Comparison of ENCODE assay signal across 37 mouse cellular contexts in genomic region chr2:131138760-131139159, GRCm38 (mm10). TPM values are rescaled to one million over a fixed set of nuclear protein-coding genes. Genes with fewer than 3 reads are reported as not detected.
DNase-seq lines count a peak whose midpoint lies in the region; ATAC-seq lines count a peak whose summit lies in the region.
"Had no signal": no experiment of that assay in that cellular context is flagged by ENCODE, and none has a peak within 500 bp of the region (broad histone marks: within the 10 kb centered on the region; RNA-seq: fewer than 3 reads in every experiment).

No protein-coding gene starts in this region.

- 87% methylated on average over 7 of the region's 7 CpGs for WGBS in heart, embryonic 12.5 days
- 85% methylated on average over 7 of the region's 7 CpGs for WGBS in liver, embryonic 15.5 days (ENCODE audit: insufficient replicate concordance)
- WGBS in liver, embryonic 11.5 days = 89% methylated on average over 7 of the region's 7 CpGs

- H3K4me3 ChIP-seq in heart, embryonic 12.5 days = no peak overlapping the region
- H3K4me3 ChIP-seq in liver, embryonic 15.5 days (replicated peaks) = no peak overlapping the region
- H3K4me3 ChIP-seq in liver, embryonic 11.5 days (ENCODE audit: low read depth, low read length) = no peak overlapping the region
- H3K4me3 ChIP-seq: embryonic facial prominence, embryonic 10.5 days; embryonic facial prominence, embryonic 15.5 days; forebrain, embryonic 12.5 days; heart, embryonic 13.5 days; hindbrain, embryonic 15.5 days; layer of hippocampus, adult 2 months; left cerebral cortex, adult 2 months; limb, embryonic 12.5 days; lung, embryonic 15.5 days; megakaryocyte, embryonic 14.5 days; stomach, embryonic 15.5 days had no signal

- H3K27ac ChIP-seq in heart, embryonic 12.5 days (ENCODE audit: poor library complexity, severe bottlenecking) = no peak overlapping the region
- H3K27ac ChIP-seq in liver, embryonic 15.5 days (replicated peaks) = peak overlapping the region; percentile 98; the same call in 1 of the 2 replicates
- no peak overlapping the region for H3K27ac ChIP-seq in liver, embryonic 11.5 days (ENCODE audit: low read depth, low read length)
- H3K27ac ChIP-seq: embryonic facial prominence, embryonic 10.5 days; embryonic facial prominence, embryonic 15.5 days; forebrain, embryonic 12.5 days; hindbrain, embryonic 15.5 days; layer of hippocampus, adult 2 months; left cerebral cortex, adult 2 months; limb, embryonic 12.5 days; stomach, embryonic 15.5 days had no signal

- H3K27me3 ChIP-seq in heart, embryonic 12.5 days (replicated peaks) = no peaks in the 10 kb centered on the region
- no peaks in the 10 kb centered on the region for H3K27me3 ChIP-seq in liver, embryonic 15.5 days
- H3K27me3 ChIP-seq in liver, embryonic 11.5 days (replicated peaks; ENCODE audit: control insufficient read depth, insufficient read depth, low read length) = no peaks in the 10 kb centered on the region
- H3K27me3 ChIP-seq: embryonic facial prominence, embryonic 15.5 days; forebrain, embryonic 12.5 days; heart, embryonic 13.5 days; hindbrain, embryonic 15.5 days; limb, embryonic 12.5 days; lung, embryonic 15.5 days; stomach, embryonic 15.5 days had no signal

- no peak overlapping the region for H3K4me2 ChIP-seq in heart, embryonic 12.5 days
- H3K4me2 ChIP-seq in liver, embryonic 15.5 days = no peak overlapping the region
- H3K4me2 ChIP-seq in liver, embryonic 11.5 days = no peak overlapping the region
- H3K4me2 ChIP-seq: embryonic facial prominence, embryonic 15.5 days; forebrain, embryonic 12.5 days; heart, embryonic 13.5 days; hindbrain, embryonic 15.5 days; limb, embryonic 12.5 days; lung, embryonic 15.5 days; stomach, embryonic 15.5 days had no signal

- H3K9ac ChIP-seq in heart, embryonic 12.5 days = no peak overlapping the region
- H3K9ac ChIP-seq in liver, embryonic 15.5 days = no peak overlapping the region
- no peak overlapping the region for H3K9ac ChIP-seq in liver, embryonic 11.5 days (ENCODE audit: low read depth, low read length)
- H3K9ac ChIP-seq: embryonic facial prominence, embryonic 15.5 days; forebrain, embryonic 12.5 days; heart, embryonic 13.5 days; hindbrain, embryonic 15.5 days; limb, embryonic 12.5 days; liver, embryonic 14.5 days; lung, embryonic 15.5 days; stomach, embryonic 15.5 days had no signal

- peaks cover 33% of the 10 kb centered on the region for H3K36me3 ChIP-seq in heart, embryonic 12.5 days
- H3K36me3 ChIP-seq in liver, embryonic 15.5 days (replicated peaks) = peaks cover 11% of the 10 kb centered on the region
- H3K36me3 ChIP-seq in liver, embryonic 11.5 days (ENCODE audit: control insufficient read depth, insufficient read depth, low read length) = peaks cover 10% of the 10 kb centered on the region; the same call in 1 of the 2 replicates

- peak; percentile 3 for DNase-seq in gastrocnemius, postnatal 25 days
- DNase-seq in gastrocnemius, postnatal 10 days = no peak
- DNase-seq in heart, postnatal 4 days = peak; percentile 4
- DNase-seq in liver, embryonic 11.5 days (ENCODE audit: low spot score) = no peak
- peak; percentile 17 for DNase-seq in urinary bladder, adult 2 months (ENCODE audit: low spot score)
- DNase-seq in urinary bladder, postnatal 25 days (ENCODE audit: low spot score) = no peak
- DNase-seq: adrenal gland, adult 8-10 months; cerebellum, adult 8-10 months; cerebellum, postnatal 25 days; lung, postnatal 36 days; midbrain, embryonic 14.5 days; thymus, adult 18-20 months; thymus, postnatal 25 days had no signal

- H3K4me1 ChIP-seq in heart, embryonic 12.5 days (replicated peaks) = peaks cover 48% of the 10 kb centered on the region
- H3K4me1 ChIP-seq in liver, embryonic 15.5 days (replicated peaks) = peaks cover 81% of the 10 kb centered on the region
- H3K4me1 ChIP-seq in liver, embryonic 11.5 days (replicated peaks; ENCODE audit: control insufficient read depth, insufficient read depth, low read length) = peaks cover 45% of the 10 kb centered on the region
- H3K4me1 ChIP-seq: hindbrain, embryonic 15.5 days had no signal

- no peak for ATAC-seq in heart, embryonic 12.5 days (ENCODE audit: insufficient number of reproducible peaks, low FRiP score)
- ATAC-seq in liver, embryonic 15.5 days (ENCODE audit: insufficient read depth) = no peak
- ATAC-seq in liver, embryonic 11.5 days (replicated peaks; ENCODE audit: low FRiP score) = no peak
- ATAC-seq: inflammation-experienced regulatory T-cells, adult 6 months had no signal

- no peaks in the 10 kb centered on the region for H3K9me3 ChIP-seq in heart, embryonic 12.5 days (replicated peaks)
- H3K9me3 ChIP-seq in liver, embryonic 15.5 days (replicated peaks) = no peaks in the 10 kb centered on the region
- H3K9me3 ChIP-seq in liver, embryonic 11.5 days (ENCODE audit: control insufficient read depth, low read length) = no peaks in the 10 kb centered on the region
- H3K9me3 ChIP-seq: embryonic facial prominence, embryonic 10.5 days; embryonic facial prominence, embryonic 15.5 days; forebrain, embryonic 12.5 days; G1E; heart, embryonic 13.5 days; hindbrain, embryonic 15.5 days; limb, embryonic 12.5 days; lung, embryonic 15.5 days; megakaryocyte, embryonic 14.5 days; stomach, embryonic 15.5 days had no signal

RNA-seq across cellular contexts. Expression of gene Gm11037, which starts 5.5 kb away (rescaled TPM):
- total RNA-seq in gastrocnemius, postnatal 25 days (2021) = not detected
- total RNA-seq in gastrocnemius, postnatal 10 days (2021) = not detected
- total RNA-seq in heart, postnatal 4 days (2021) = not detected
- not detected in 2 replicates for polyA plus RNA-seq in heart, embryonic 12.5 days (2016; fragmentation: Nextera tagmentation; extraction: Ambion mirVana)
- polyA plus RNA-seq in liver, embryonic 15.5 days (2015; fragmentation: Nextera tagmentation; extraction: Ambion mirVana) = not detected in 2 replicates
- polyA plus RNA-seq in liver, embryonic 11.5 days (2014; fragmentation: Nextera tagmentation; extraction: Ambion mirVana) = not detected in 2 replicates
- not detected in 2 replicates for polyA plus RNA-seq in urinary bladder, adult 2 months (2012; rRNA removed)
- total RNA-seq: adrenal gland, adult 8-10 months; adrenal gland, postnatal 4 days; G1E; gastrocnemius, postnatal 4 days; heart, postnatal 36 days; layer of hippocampus, adult 2 months; layer of hippocampus, postnatal 14 days; left cerebral cortex, adult 2 months; left cerebral cortex, postnatal 25 days; monocyte, adult 5-6 weeks had no signal
- polyA plus RNA-seq: embryonic facial prominence, embryonic 10.5 days; embryonic facial prominence, embryonic 15.5 days; forebrain, embryonic 12.5 days; G1E; heart, embryonic 13.5 days; hindbrain, embryonic 15.5 days; inflammation-experienced regulatory T-cells, adult 6 months; kidney, embryonic 14.5 days; limb, embryonic 12.5 days; liver, embryonic 14.5 days; lung, embryonic 15.5 days; midbrain, embryonic 14.5 days; neural tube, embryonic 14.5 days; stomach, embryonic 15.5 days had no signal

RNA-seq across cellular contexts. Expression of gene Hspa12b, which starts 11.7 kb away (rescaled TPM):
- 10 to 100 TPM; 14.5 to 16.6 TPM for total RNA-seq in gastrocnemius, postnatal 25 days (2021)
- total RNA-seq in gastrocnemius, postnatal 10 days (2021) = 10 to 100 TPM; 18.3 to 25.0 TPM
- 10 to 100 TPM; 40.3 to 40.6 TPM for total RNA-seq in heart, postnatal 4 days (2021)
- 8.7 and 8.9 TPM in 2 replicates for polyA plus RNA-seq in heart, embryonic 12.5 days (2016; fragmentation: Nextera tagmentation; extraction: Ambion mirVana)
- polyA plus RNA-seq in liver, embryonic 15.5 days (2015; fragmentation: Nextera tagmentation; extraction: Ambion mirVana) = 1.8 and 1.9 TPM in 2 replicates
- polyA plus RNA-seq in liver, embryonic 11.5 days (2014; fragmentation: Nextera tagmentation; extraction: Ambion mirVana) = 5.5 TPM in 2 replicates
- 33.1 and 34.8 TPM in 2 replicates for polyA plus RNA-seq in urinary bladder, adult 2 months (2012; rRNA removed)
- total RNA-seq: monocyte, adult 5-6 weeks had no signal

RNA-seq across cellular contexts. Expression of gene 1700037H04Rik, which starts 21.1 kb away (rescaled TPM):
- 1 to 10 TPM; 3.3 to 6.6 TPM for total RNA-seq in gastrocnemius, postnatal 25 days (2021)
- total RNA-seq in gastrocnemius, postnatal 10 days (2021) = 1 to 10 TPM; 7.2 to 9.3 TPM
- 10 to 100 TPM; 23.4 to 26.0 TPM for total RNA-seq in heart, postnatal 4 days (2021)
- polyA plus RNA-seq in heart, embryonic 12.5 days (2016; fragmentation: Nextera tagmentation; extraction: Ambion mirVana) = 69.2 and 69.6 TPM in 2 replicates
- 135 and 147 TPM in 2 replicates for polyA plus RNA-seq in liver, embryonic 15.5 days (2015; fragmentation: Nextera tagmentation; extraction: Ambion mirVana)
- 130 TPM in 2 replicates for polyA plus RNA-seq in liver, embryonic 11.5 days (2014; fragmentation: Nextera tagmentation; extraction: Ambion mirVana)
- 51.9 and 54.5 TPM in 2 replicates for polyA plus RNA-seq in urinary bladder, adult 2 months (2012; rRNA removed)

RNA-seq across cellular contexts. Expression of gene Cenpb, which starts 41.1 kb away (rescaled TPM):
- total RNA-seq in gastrocnemius, postnatal 25 days (2021) = 10 to 100 TPM; 58.9 to 61.8 TPM
- 10 to 100 TPM; 58.4 to 59.5 TPM for total RNA-seq in gastrocnemius, postnatal 10 days (2021)
- 10 to 100 TPM; 76.5 to 78.4 TPM for total RNA-seq in heart, postnatal 4 days (2021)
- polyA plus RNA-seq in heart, embryonic 12.5 days (2016; fragmentation: Nextera tagmentation; extraction: Ambion mirVana) = 6.9 and 7.2 TPM in 2 replicates
- polyA plus RNA-seq in liver, embryonic 15.5 days (2015; fragmentation: Nextera tagmentation; extraction: Ambion mirVana) = 4.1 and 5.4 TPM in 2 replicates
- polyA plus RNA-seq in liver, embryonic 11.5 days (2014; fragmentation: Nextera tagmentation; extraction: Ambion mirVana) = 3.8 and 4.9 TPM in 2 replicates
- 60.4 and 94.3 TPM in 2 replicates for polyA plus RNA-seq in urinary bladder, adult 2 months (2012; rRNA removed)

RNA-seq across cellular contexts. Expression of gene Cdc25b, which starts 48.0 kb away (rescaled TPM):
- 1 to 10 TPM; 1.5 to 4.8 TPM for total RNA-seq in gastrocnemius, postnatal 25 days (2021)
- 10 to 100 TPM in 1 of 2 experiments, 1 to 10 TPM in 1; 9.4 to 13.0 TPM for total RNA-seq in gastrocnemius, postnatal 10 days (2021)
- 10 to 100 TPM; 23.5 to 34.1 TPM for total RNA-seq in heart, postnatal 4 days (2021)
- 38.7 and 39.1 TPM in 2 replicates for polyA plus RNA-seq in heart, embryonic 12.5 days (2016; fragmentation: Nextera tagmentation; extraction: Ambion mirVana)
- 236 and 279 TPM in 2 replicates for polyA plus RNA-seq in liver, embryonic 15.5 days (2015; fragmentation: Nextera tagmentation; extraction: Ambion mirVana)
- polyA plus RNA-seq in liver, embryonic 11.5 days (2014; fragmentation: Nextera tagmentation; extraction: Ambion mirVana) = 76.4 and 85.4 TPM in 2 replicates
- polyA plus RNA-seq in urinary bladder, adult 2 months (2012; rRNA removed) = 38.9 and 39.3 TPM in 2 replicates

Comparison
In these comparisons a context has a peak if more than half of its experiments do, and no peak if none do; other contexts are left out.
1. DNase-seq: peak in gastrocnemius, postnatal 25 days (single experiment), heart, postnatal 4 days (single experiment) and urinary bladder, adult 2 months (single experiment); none in gastrocnemius, postnatal 10 days (single experiment), liver, embryonic 11.5 days (single experiment) and urinary bladder, postnatal 25 days (single experiment).